Mouse (Mus musculus): ENCODE data around the gene Adprhl2.
A peak's percentile ranks its signal among the peaks of the same experiment; 100 is the strongest.

DNA sequence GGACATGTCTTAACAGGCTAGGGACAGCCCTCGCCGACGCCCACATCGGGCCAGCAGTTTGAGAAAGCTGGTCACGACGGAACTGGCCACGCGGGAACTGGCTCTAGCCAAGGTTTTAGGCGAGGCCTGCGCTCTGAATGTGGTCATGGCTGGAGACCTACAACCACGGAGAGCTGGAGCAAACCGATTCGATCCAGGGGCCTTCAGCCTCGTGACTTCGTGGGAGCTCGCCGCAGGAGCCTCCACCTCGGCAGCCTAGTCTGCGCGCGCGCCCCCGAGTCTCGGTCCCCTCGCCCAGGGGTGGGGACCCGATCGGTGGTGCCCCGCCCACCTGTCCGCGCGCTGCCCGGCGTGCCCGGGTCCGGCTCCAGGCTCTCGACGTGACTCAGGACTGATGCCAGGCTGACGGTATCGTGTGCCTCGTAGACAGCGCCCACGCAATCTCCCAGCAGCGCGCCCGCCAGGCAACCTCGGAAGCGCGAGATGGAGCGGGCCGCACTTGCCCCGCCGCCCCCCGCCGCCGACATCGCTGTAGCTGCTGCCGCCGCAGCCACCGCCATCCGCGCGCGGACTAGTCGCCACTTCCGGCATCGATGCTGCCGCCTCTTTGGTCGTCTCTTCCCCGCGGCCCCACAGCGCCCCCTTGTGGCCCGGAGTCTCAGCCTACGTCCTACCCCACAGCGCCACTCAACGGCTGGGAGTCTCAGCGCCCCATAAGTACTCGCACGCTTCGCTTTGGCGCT lies at the start of gene Adprhl2:
- TF ChIP-seq CTCF (IDR thresholded peaks at IDR 0.05; ENCODE audit: low read depth), result peak; percentile 100
- peak; percentile 24 for TF ChIP-seq EP300 (optimal IDR thresholded peaks at IDR 0.05)

Data from stomach, postnatal 0 days (tissue).